Mouse (Mus musculus) kidney, postnatal 0 days (tissue): Measurements from ENCODE around the gene Olfr986. TPM values are rescaled to one million over a fixed set of nuclear protein-coding genes. Genes with fewer than 3 reads are reported as not detected.

Experiments used
- ATAC-seq: fragments of 200-750 bp; cut with Nextera tagmentation; replicated peaks from 2 replicates; pipeline ENCODE4 v1.8.0; 2017; ENCODE audit warnings: low read depth, moderate number of reproducible peaks, moderate TSS enrichment, moderate library complexity; ENCODE audit not compliant: low FRiP score
- DNase-seq: peaks from one replicate; pipeline ENCODE4 v3.0.0-alpha.2; 2016; ENCODE audit warnings: low spot score
- H3K27ac ChIP-seq: fragments of 300-500 bp; sonication (generic); 2 replicates; pipeline ENCODE4 v1.5.1; 2014; ENCODE audit warnings: mild to moderate bottlenecking
- H3K27me3 ChIP-seq: fragments of 300-500 bp; sonication (generic); 2 replicates; pipeline ENCODE4 v1.6.1; 2014; ENCODE audit warnings: low read length, mixed read lengths; ENCODE audit not compliant: insufficient read depth
- H3K36me3 ChIP-seq: fragments of 300-500 bp; sonication (generic); 2 replicates; pipeline ENCODE4 v1.6.1; 2014; ENCODE audit warnings: low read length, mixed read lengths; ENCODE audit not compliant: insufficient read depth
- H3K4me1 ChIP-seq: fragments of 300-500 bp; sonication (generic); replicated peaks from 2 replicates; pipeline ENCODE4 v1.6.1; 2014; ENCODE audit warnings: antibody characterized with exemption, low read length, mixed read lengths; ENCODE audit not compliant: insufficient read depth
- H3K4me2 ChIP-seq: fragments of 300-500 bp; sonication (generic); 2 replicates; pipeline ENCODE4 v1.6.1; 2014; ENCODE audit warnings: mild to moderate bottlenecking, low read length, moderate library complexity, mixed read lengths
- H3K4me3 ChIP-seq: fragments of 300-500 bp; sonication (generic); replicated peaks from 2 replicates; pipeline ENCODE4 v1.5.1; 2014; ENCODE audit warnings: low read depth, low read length
- H3K9ac ChIP-seq: fragments of 300-500 bp; sonication (generic); 2 replicates; pipeline ENCODE4 v1.6.1; 2014; ENCODE audit warnings: low read depth, low read length
- H3K9me3 ChIP-seq: fragments of 300-500 bp; sonication (generic); replicated peaks from 2 replicates; pipeline ENCODE4 v1.6.1; 2016; ENCODE audit warnings: low read length, inconsistent platforms, mixed read lengths
- CTCF ChIP-seq: IDR thresholded peaks from 2 replicates; pipeline ENCODE4 v1.5.1; 2016; ENCODE audit warnings: antibody characterized with exemption, low read depth, mild to moderate bottlenecking, moderate library complexity
- WGBS: fragments of 180-500 bp; shearing (Covaris S2); extraction: QIAGEN DNeasy Blood & Tissue Kit; methylation state at CpG from one replicate; pipeline ENCODE4 v1.1.7; 2014; 5-methylcytosine and 5-hydroxymethylcytosine counted together
- polyA plus RNA-seq: library from polyadenylated mRNA; unstranded; fragments of >200 nt; fragmentation: Nextera tagmentation; extraction: Ambion mirVana; gene quantifications from 2 replicates; pipeline ENCODE4 v1.2.1, GENCODE M21; 2015

Gene Olfr986
- polyA plus RNA-seq, 1 experiment from 2014 or later = not detected

- Histone ChIP-seq H3K4me2 (no peak overlapping the region), H3K27me3 (no peaks in the 10 kb centered on the region), H3K27ac (no peak overlapping the region), H3K4me3 (no peak overlapping the region), H3K9ac (no peak overlapping the region), H3K9me3 (no peaks in the 10 kb centered on the region), H3K36me3 (peaks cover 36% of the 10 kb centered on the region), H3K4me1 (no peaks in the 10 kb centered on the region)
- WGBS = 93% methylated on average over 2 of the region's 2 CpGs
- no peak for TF ChIP-seq CTCF
- DNase-seq = no peak
- ATAC-seq = no peak
Measured at GRCm38 (mm10) chr9:40210744-40211143, 30.0 kb downstream of the Olfr986 start.

GRCm38 (mm10) chr9:40214058-40214457 is 33.3 kb downstream of the Olfr986 start:
- Histone ChIP-seq H3K9ac (no peak overlapping the region), H3K4me2 (no peak overlapping the region), H3K27ac (no peak overlapping the region), H3K9me3 (no peaks in the 10 kb centered on the region), H3K27me3 (no peaks in the 10 kb centered on the region), H3K4me3 (no peak overlapping the region), H3K36me3 (peaks cover 26% of the 10 kb centered on the region), H3K4me1 (no peaks in the 10 kb centered on the region)
- no peak for TF ChIP-seq CTCF
- ATAC-seq = no peak
- 96% methylated on average over 5 of the region's 5 CpGs for WGBS
- no peak for DNase-seq

- Histone ChIP-seq H3K4me3 (no peak overlapping the region), H3K36me3 (peaks cover 13% of the 10 kb centered on the region; the same call in 1 of the 2 replicates), H3K9ac (no peak overlapping the region), H3K9me3 (no peaks in the 10 kb centered on the region), H3K27ac (no peak overlapping the region), H3K4me1 (no peaks in the 10 kb centered on the region), H3K4me2 (no peak overlapping the region), H3K27me3 (no peaks in the 10 kb centered on the region)
- no peak for ATAC-seq
- WGBS = 64% methylated on average over 4 of the region's 4 CpGs
- TF ChIP-seq CTCF = no peak
- DNase-seq = no peak
Measured at GRCm38 (mm10) chr9:40216651-40217050, 35.9 kb downstream of the Olfr986 start.

GRCm38 (mm10) chr9:40224289-40224688 is 43.6 kb downstream of the Olfr986 start:
- peak; percentile 36; the same call in 1 of the 2 replicates for TF ChIP-seq CTCF
- H3K9ac ChIP-seq = no peak overlapping the region
- no peak overlapping the region for H3K4me3 ChIP-seq
- H3K4me2 ChIP-seq = no peak overlapping the region
- H3K36me3 ChIP-seq = no peaks in the 10 kb centered on the region
- H3K27me3 ChIP-seq = no peaks in the 10 kb centered on the region
- H3K27ac ChIP-seq = no peak overlapping the region
- H3K4me1 ChIP-seq = no peaks in the 10 kb centered on the region
- H3K9me3 ChIP-seq = no peaks in the 10 kb centered on the region
- no peak for ATAC-seq
- 73% methylated on average over 4 of the region's 4 CpGs for WGBS
- DNase-seq = no peak

- ATAC-seq (peak; percentile 66; the same call in 1 of the 2 replicates), DNase-seq (peak; percentile 81)
- Histone ChIP-seq H3K4me1 (no peaks in the 10 kb centered on the region), H3K36me3 (no peaks in the 10 kb centered on the region), H3K27ac (no peak overlapping the region), H3K4me2 (no peak overlapping the region), H3K9ac (no peak overlapping the region), H3K9me3 (no peaks in the 10 kb centered on the region), H3K27me3 (no peaks in the 10 kb centered on the region), H3K4me3 (no peak overlapping the region)
- 77% methylated on average over 10 of the region's 10 CpGs for WGBS
- TF ChIP-seq CTCF = peak; percentile 87
Measured at GRCm38 (mm10) chr9:40227874-40228789, 47.4 kb downstream of the Olfr986 start.

GRCm38 (mm10) chr9:40228804-40229331 is 48.1 kb downstream of the Olfr986 start:
- Histone ChIP-seq H3K9ac (no peak overlapping the region), H3K9me3 (no peaks in the 10 kb centered on the region), H3K4me3 (no peak overlapping the region), H3K4me1 (no peaks in the 10 kb centered on the region), H3K27me3 (no peaks in the 10 kb centered on the region), H3K4me2 (no peak overlapping the region), H3K36me3 (no peaks in the 10 kb centered on the region), H3K27ac (no peak overlapping the region)
- no peak for ATAC-seq
- TF ChIP-seq CTCF = no peak
- 76% methylated on average over 6 of the region's 6 CpGs for WGBS
- no peak for DNase-seq
